ENCODE assay signal across 9 mouse cellular contexts in the genomic region with DNA sequence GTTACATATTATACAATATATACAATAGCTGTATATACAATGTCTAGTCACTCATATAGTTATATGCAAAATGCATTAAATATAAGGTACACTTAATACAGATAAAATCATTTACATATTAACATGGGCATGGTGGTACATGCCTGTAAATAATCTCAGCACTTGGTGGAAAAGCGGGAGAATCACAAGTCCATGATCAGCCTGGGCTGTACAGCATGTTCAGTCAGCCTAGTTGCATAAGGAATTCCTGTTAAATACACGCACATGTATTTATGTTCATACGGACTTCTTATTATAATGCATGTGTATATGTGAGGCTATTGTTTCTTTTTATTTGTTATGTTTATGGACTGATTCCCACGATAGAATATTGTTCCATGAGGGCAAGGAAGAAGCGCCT. TPM values are rescaled to one million over a fixed set of nuclear protein-coding genes. Genes with fewer than 3 reads are reported as not detected.
A peak's percentile ranks its signal among the peaks of the same experiment; 100 is the strongest.
DNase-seq lines count a peak whose midpoint lies in the region; ATAC-seq lines count a peak whose summit lies in the region.
"Had no signal": no experiment of that assay in that cellular context is flagged by ENCODE, and none has a peak within 500 bp of the region (broad histone marks: within the 10 kb centered on the region; RNA-seq: fewer than 3 reads in every experiment).

No protein-coding gene starts in this region.

- H3K27me3 ChIP-seq in heart, embryonic 16.5 days (ENCODE audit: control insufficient read depth, insufficient read depth, low read length) = no peaks in the 10 kb centered on the region
- H3K27me3 ChIP-seq in hindbrain, embryonic 15.5 days = no peaks in the 10 kb centered on the region
- H3K27me3 ChIP-seq in midbrain, embryonic 13.5 days = no peaks in the 10 kb centered on the region
- H3K27me3 ChIP-seq: embryonic facial prominence, embryonic 12.5 days had no signal

- peak overlapping the region; percentile 82 for H3K4me2 ChIP-seq in heart, embryonic 16.5 days (ENCODE audit: low read depth, low read length)
- H3K4me2 ChIP-seq in hindbrain, embryonic 15.5 days = peak overlapping the region; percentile 76
- peak overlapping the region; percentile 72 for H3K4me2 ChIP-seq in midbrain, embryonic 13.5 days (replicated peaks)

- ATAC-seq in heart, embryonic 16.5 days (replicated peaks; ENCODE audit: extremely low read depth, insufficient read depth, low FRiP score) = no peak
- ATAC-seq in hindbrain, embryonic 15.5 days (ENCODE audit: low FRiP score, low read depth) = no peak
- peak; percentile 0; the same call in 1 of the 2 replicates for ATAC-seq in midbrain, embryonic 13.5 days
- ATAC-seq in erythroid progenitor cell, adult 5-6 weeks (replicated peaks; ENCODE audit: low FRiP score, poor library complexity, severe bottlenecking) = no peak

- no peak overlapping the region; the same call in 1 of the 2 replicates for H3K9ac ChIP-seq in heart, embryonic 16.5 days (ENCODE audit: low read length)
- H3K9ac ChIP-seq in hindbrain, embryonic 15.5 days = 0 out of 2 replicates have a peak overlapping the region, but pooled peaks have one; percentile 19
- H3K9ac ChIP-seq in midbrain, embryonic 13.5 days (replicated peaks) = no peak overlapping the region

- DNase-seq in heart, postnatal 25 days (ENCODE audit: low spot score) = no peak
- DNase-seq in MN1 (ENCODE audit: low spot score) = peak; percentile 8
- no peak for DNase-seq in retina, postnatal 1 day
- DNase-seq in urinary bladder, postnatal 10 days (ENCODE audit: low spot score) = no peak

- H3K36me3 ChIP-seq in heart, embryonic 16.5 days (ENCODE audit: control insufficient read depth, insufficient read depth) = no peaks in the 10 kb centered on the region
- no peaks in the 10 kb centered on the region for H3K36me3 ChIP-seq in hindbrain, embryonic 15.5 days
- H3K36me3 ChIP-seq in midbrain, embryonic 13.5 days = no peaks in the 10 kb centered on the region
- H3K36me3 ChIP-seq: embryonic facial prominence, embryonic 12.5 days had no signal

- WGBS in heart, embryonic 16.5 days = 31% methylated on average over 5 of the region's 5 CpGs
- 35% methylated on average over 5 of the region's 5 CpGs for WGBS in hindbrain, embryonic 15.5 days
- WGBS in midbrain, embryonic 13.5 days = 36% methylated on average over 5 of the region's 5 CpGs

- no peak overlapping the region for H3K27ac ChIP-seq in heart, embryonic 16.5 days (ENCODE audit: low read length)
- no peak overlapping the region for H3K27ac ChIP-seq in hindbrain, embryonic 15.5 days (replicated peaks)
- H3K27ac ChIP-seq in midbrain, embryonic 13.5 days = no peak overlapping the region

- intact Hi-C loops in heart, postnatal 25 days (cut with DNase I) = no loop called here

- no peaks in the 10 kb centered on the region for H3K9me3 ChIP-seq in heart, embryonic 16.5 days (replicated peaks; ENCODE audit: control insufficient read depth, low read length)
- no peaks in the 10 kb centered on the region for H3K9me3 ChIP-seq in hindbrain, embryonic 15.5 days
- H3K9me3 ChIP-seq in midbrain, embryonic 13.5 days = no peaks in the 10 kb centered on the region
- H3K9me3 ChIP-seq: embryonic facial prominence, embryonic 12.5 days had no signal

- H3K4me3 ChIP-seq in heart, embryonic 16.5 days (ENCODE audit: low read length) = peak overlapping the region; percentile 64
- H3K4me3 ChIP-seq in hindbrain, embryonic 15.5 days = peak overlapping the region; percentile 50
- peak overlapping the region; percentile 46 for H3K4me3 ChIP-seq in midbrain, embryonic 13.5 days (replicated peaks)

- H3K4me1 ChIP-seq in heart, embryonic 16.5 days (ENCODE audit: control insufficient read depth, insufficient read depth, low read length) = no peaks in the 10 kb centered on the region
- H3K4me1 ChIP-seq in hindbrain, embryonic 15.5 days (replicated peaks) = 0 out of 2 replicates have a peak, but pooled peaks cover 4% of the 10 kb centered on the region
- H3K4me1 ChIP-seq in midbrain, embryonic 13.5 days (replicated peaks) = peaks cover 5% of the 10 kb centered on the region; the same call in 1 of the 2 replicates
- H3K4me1 ChIP-seq: embryonic facial prominence, embryonic 12.5 days had no signal

RNA-seq across cellular contexts. Expression of a gene that starts 0.5 kb away (rescaled TPM):
- 164 and 172 TPM in 2 replicates for polyA plus RNA-seq in heart, embryonic 16.5 days (2015; fragmentation: Nextera tagmentation; extraction: Ambion mirVana)
- total RNA-seq in heart, postnatal 25 days (2021) = 100 to 1,000 TPM; 205 to 246 TPM
- 350 and 364 TPM in 2 replicates for polyA plus RNA-seq in hindbrain, embryonic 15.5 days (2015; fragmentation: Nextera tagmentation; extraction: Ambion mirVana)
- 418 and 425 TPM in 2 replicates for polyA plus RNA-seq in midbrain, embryonic 13.5 days (2015; fragmentation: Nextera tagmentation; extraction: Ambion mirVana)
- 59.9 and 60.9 TPM in 2 replicates for total RNA-seq in erythroid progenitor cell, adult 5-6 weeks (2015; ENCODE audit: low replicate concordance)
- total RNA-seq in erythroid progenitor cell, adult 5-6 weeks (2017; ENCODE audit: low replicate concordance) = 62.3 and 63.2 TPM in 2 replicates

RNA-seq across cellular contexts. Expression of a gene that starts 30.2 kb away (rescaled TPM):
- 112 and 118 TPM in 2 replicates for polyA plus RNA-seq in heart, embryonic 16.5 days (2015; fragmentation: Nextera tagmentation; extraction: Ambion mirVana)
- 100 to 1,000 TPM; 133 to 152 TPM for total RNA-seq in heart, postnatal 25 days (2021)
- 159 and 183 TPM in 2 replicates for polyA plus RNA-seq in hindbrain, embryonic 15.5 days (2015; fragmentation: Nextera tagmentation; extraction: Ambion mirVana)
- 112 and 128 TPM in 2 replicates for polyA plus RNA-seq in midbrain, embryonic 13.5 days (2015; fragmentation: Nextera tagmentation; extraction: Ambion mirVana)
- 112 and 120 TPM in 2 replicates for total RNA-seq in erythroid progenitor cell, adult 5-6 weeks (2015; ENCODE audit: low replicate concordance)
- total RNA-seq in erythroid progenitor cell, adult 5-6 weeks (2017; ENCODE audit: low replicate concordance) = 56.3 and 60.6 TPM in 2 replicates

RNA-seq across cellular contexts. Expression of a gene that starts 40.2 kb away (rescaled TPM):
- 430 and 467 TPM in 2 replicates for polyA plus RNA-seq in heart, embryonic 16.5 days (2015; fragmentation: Nextera tagmentation; extraction: Ambion mirVana)
- 100 to 1,000 TPM; 677 to 733 TPM for total RNA-seq in heart, postnatal 25 days (2021)
- 217 and 228 TPM in 2 replicates for polyA plus RNA-seq in hindbrain, embryonic 15.5 days (2015; fragmentation: Nextera tagmentation; extraction: Ambion mirVana)
- polyA plus RNA-seq in midbrain, embryonic 13.5 days (2015; fragmentation: Nextera tagmentation; extraction: Ambion mirVana) = 210 and 223 TPM in 2 replicates
- 87.2 and 95.9 TPM in 2 replicates for total RNA-seq in erythroid progenitor cell, adult 5-6 weeks (2015; ENCODE audit: low replicate concordance)
- 30.8 and 55.7 TPM in 2 replicates for total RNA-seq in erythroid progenitor cell, adult 5-6 weeks (2017; ENCODE audit: low replicate concordance)

RNA-seq across cellular contexts. Expression of a gene that starts 40.3 kb away (rescaled TPM):
- 43.9 and 47.0 TPM in 2 replicates for polyA plus RNA-seq in heart, embryonic 16.5 days (2015; fragmentation: Nextera tagmentation; extraction: Ambion mirVana)
- total RNA-seq in heart, postnatal 25 days (2021) = 10 to 100 TPM; 21.2 to 22.0 TPM
- polyA plus RNA-seq in hindbrain, embryonic 15.5 days (2015; fragmentation: Nextera tagmentation; extraction: Ambion mirVana) = 57.1 and 57.4 TPM in 2 replicates
- 72.6 and 81.7 TPM in 2 replicates for polyA plus RNA-seq in midbrain, embryonic 13.5 days (2015; fragmentation: Nextera tagmentation; extraction: Ambion mirVana)
- 28.5 and 33.5 TPM in 2 replicates for total RNA-seq in erythroid progenitor cell, adult 5-6 weeks (2015; ENCODE audit: low replicate concordance)
- total RNA-seq in erythroid progenitor cell, adult 5-6 weeks (2017; ENCODE audit: low replicate concordance) = 38.0 and 51.6 TPM in 2 replicates

RNA-seq across cellular contexts. Expression of a gene that starts 46.1 kb away (rescaled TPM):
- 35.0 and 35.2 TPM in 2 replicates for polyA plus RNA-seq in heart, embryonic 16.5 days (2015; fragmentation: Nextera tagmentation; extraction: Ambion mirVana)
- 1 to 10 TPM; 4.3 to 6.5 TPM for total RNA-seq in heart, postnatal 25 days (2021)
- 92.1 and 96.5 TPM in 2 replicates for polyA plus RNA-seq in hindbrain, embryonic 15.5 days (2015; fragmentation: Nextera tagmentation; extraction: Ambion mirVana)
- 100.0 and 101 TPM in 2 replicates for polyA plus RNA-seq in midbrain, embryonic 13.5 days (2015; fragmentation: Nextera tagmentation; extraction: Ambion mirVana)
- total RNA-seq in erythroid progenitor cell, adult 5-6 weeks (2015; ENCODE audit: low replicate concordance) = 2.9 and 3.6 TPM in 2 replicates
- 0.64 and 6.4 TPM in 2 replicates for total RNA-seq in erythroid progenitor cell, adult 5-6 weeks (2017; ENCODE audit: low replicate concordance)
